Mouse (Mus musculus) frontal cortex, postnatal 10 days (tissue): Measurements from ENCODE around the gene Rpusd1.

Experiments
- DNase-seq, 2 experiments: peaks; one replicate each; pipeline ENCODE4 v3.0.0; 2022; ENCODE audit warnings: low spot score in 2 of 2, mixed read lengths in 1 of 2

Rpusd1 gene

DNA sequence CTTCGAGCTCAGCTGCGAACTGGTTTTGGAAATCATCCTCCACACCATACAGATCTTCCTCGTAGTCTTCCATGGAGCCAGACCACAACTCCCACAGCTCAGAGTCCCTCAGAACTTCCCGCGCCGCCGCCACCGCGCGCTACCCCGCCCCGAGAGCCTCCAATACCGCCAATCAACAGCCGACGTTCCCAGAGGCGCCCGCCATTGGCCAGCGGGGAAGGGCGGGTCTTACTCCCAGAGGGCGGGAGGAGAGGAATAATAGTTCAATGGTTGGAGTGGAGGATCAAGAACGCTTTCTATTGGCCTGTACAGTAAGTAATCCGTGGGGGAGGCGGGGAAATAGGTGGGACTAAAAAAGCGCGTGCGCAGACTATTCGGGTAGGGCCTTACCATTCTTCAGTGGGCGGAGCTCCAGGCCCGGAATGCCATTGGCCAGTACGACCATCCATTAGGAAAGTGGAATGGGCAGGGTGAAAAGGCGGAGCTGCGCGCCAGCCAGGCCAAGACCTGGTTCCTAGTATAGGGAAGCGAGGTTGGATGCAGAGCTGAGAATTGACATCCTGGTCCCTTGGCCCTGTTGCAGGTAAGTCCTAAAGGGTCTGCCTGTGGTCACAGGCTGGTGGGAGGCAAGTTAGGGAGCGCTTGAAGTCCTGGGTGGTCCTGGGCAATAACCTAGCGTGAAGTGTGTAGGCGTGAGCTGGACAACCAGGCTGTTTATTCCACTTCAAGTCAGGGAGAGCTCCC, at the start of gene Rpusd1, which contains the start of gene Chtf18:
Gene Rpusd1 (plus strand): TSS at position 406 of the 744 bp plus-strand sequence.
Gene Chtf18 (minus strand): TSS at position 155 of the 744 bp plus-strand sequence.
- DNase-seq: peak; percentile 99 to 100

DNA sequence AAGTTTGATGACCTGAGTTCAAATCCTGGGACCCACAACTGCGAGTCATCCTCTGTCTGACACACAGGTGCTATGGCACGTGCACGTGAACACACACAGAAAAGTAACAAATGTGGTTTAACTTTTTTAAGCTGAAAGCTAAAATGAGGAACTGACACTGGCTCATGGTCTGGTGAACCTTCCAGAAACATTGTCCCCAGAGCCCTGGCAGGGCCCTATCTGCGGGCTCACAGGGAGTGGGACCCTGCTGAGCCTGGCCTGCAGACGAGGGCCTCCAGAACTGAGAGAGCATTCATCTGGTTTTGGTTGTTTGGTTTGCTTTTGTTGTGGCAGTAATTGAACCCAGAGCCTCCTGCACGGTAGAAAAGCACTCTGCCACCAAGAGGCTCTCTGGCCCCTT, 49.5 kb upstream of the Rpusd1 start:
- no peak for DNase-seq

DNA sequence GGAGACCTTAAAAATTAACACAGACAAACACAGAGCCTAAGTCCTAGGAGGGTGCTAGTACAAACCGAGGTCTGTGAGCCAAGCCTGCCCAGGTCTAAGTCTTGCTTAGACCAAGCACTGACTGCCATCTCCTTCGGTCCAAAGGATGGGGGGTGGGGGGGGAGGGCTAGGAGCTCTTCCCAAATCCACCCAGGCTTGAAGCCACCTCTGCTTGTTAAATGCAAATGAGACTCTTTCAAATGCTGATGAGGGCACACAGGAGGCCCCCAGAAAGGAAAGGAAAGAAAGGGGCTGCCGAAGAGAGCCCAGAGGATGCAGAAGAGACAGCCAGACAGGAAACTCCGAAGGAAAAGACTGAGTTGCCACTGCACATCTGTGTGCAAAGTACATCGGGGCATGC, 47.7 kb upstream of the Rpusd1 start:
- no peak for DNase-seq

- DNase-seq: no peak
These were observed 45.8 kb upstream of the Rpusd1 start for GRCm38 (mm10) chr17:25681636-25682035.

DNA sequence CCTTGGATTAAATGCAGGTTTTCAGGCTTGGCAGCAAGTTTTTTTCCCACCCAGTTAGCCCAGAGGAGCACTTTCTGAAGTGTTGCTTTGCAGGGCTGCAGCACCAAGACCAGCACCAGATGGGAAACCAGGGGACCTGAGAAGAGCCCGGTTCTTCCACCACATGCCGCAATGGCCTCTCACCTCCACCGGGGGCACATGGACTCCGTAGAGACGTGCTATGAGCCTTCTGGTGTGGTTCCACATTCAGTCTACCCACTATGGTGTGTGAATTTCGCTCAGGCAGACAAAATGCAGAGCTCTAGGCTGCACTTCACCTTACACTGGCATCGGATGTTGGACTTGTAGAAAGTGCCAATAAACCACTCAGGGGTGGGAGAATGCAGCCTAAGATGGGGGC, 41.1 kb upstream of the Rpusd1 start:
- no peak for DNase-seq

DNA sequence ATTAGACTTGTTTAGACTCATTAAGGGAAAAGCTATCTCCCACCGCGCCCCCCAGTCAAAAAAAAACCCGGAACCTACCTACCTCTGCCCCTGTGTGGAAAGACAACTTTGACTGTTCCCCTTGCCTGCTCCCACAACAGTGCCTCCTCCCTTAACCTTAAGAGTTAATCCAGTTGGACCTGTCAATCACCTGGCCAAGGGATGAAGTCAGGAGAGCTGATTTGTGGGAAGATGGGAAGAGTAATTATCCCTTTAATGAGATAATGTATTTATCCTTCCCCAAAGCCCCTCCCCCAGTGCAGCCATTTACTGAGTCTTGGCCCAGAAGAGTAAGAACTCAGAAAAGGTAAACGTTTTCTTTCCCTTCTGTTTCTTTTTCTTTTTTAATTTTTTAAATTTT, 38.5 kb upstream of the Rpusd1 start:
- DNase-seq: no peak

DNA sequence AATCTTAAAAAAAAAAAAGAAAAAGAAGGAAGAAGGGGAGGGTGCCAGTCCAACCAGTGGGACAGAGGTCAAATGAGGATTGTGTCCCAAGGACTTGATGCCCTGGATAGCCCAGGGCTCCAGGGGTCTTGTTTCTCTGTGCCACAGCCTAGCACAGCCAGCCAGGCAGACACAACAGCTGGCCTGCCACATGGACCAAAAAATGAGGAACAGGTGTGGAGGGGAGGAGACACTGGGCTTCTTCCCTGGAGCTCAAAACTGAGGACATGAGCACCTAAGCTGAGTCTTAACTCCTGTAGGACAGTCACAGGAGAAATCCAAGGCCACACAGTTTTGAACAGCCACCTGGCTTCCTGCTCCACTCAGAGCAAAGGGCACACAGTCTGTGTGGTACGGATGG, 31.2 kb upstream of the Rpusd1 start:
- DNase-seq: no peak

DNA sequence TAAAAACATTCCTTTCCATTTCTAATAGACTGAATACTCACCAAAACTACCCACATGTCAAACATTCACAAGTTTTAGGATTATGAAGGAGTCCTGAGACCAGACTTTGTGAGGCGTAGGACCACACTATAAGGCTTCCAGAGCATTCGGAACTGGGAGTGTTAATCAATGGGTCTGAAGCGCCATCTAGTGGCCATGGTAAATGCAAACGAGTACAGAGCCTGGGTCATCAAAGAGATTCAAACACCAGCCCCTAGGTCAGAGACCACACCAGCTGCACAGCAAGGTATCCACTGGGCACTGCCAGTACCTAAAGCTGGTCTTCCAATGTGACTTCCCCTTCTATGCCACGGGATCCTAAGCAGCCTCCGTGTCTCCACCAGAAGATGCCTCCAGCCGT, 29.0 kb upstream of the Rpusd1 start:
- DNase-seq: peak in 1 of 2 experiments; percentile 74

- no peak for DNase-seq
These were observed 26.5 kb upstream of the Rpusd1 start for GRCm38 (mm10) chr17:25700863-25701496.

- DNase-seq: no peak
These were observed 17.5 kb upstream of the Rpusd1 start for GRCm38 (mm10) chr17:25709994-25710393.

- no peak for DNase-seq
These were observed 16.3 kb upstream of the Rpusd1 start for GRCm38 (mm10) chr17:25711136-25711535.

- no peak for DNase-seq
These were observed 11.8 kb upstream of the Rpusd1 start for GRCm38 (mm10) chr17:25715627-25716026.

- DNase-seq: no peak
These were observed 11.3 kb upstream of the Rpusd1 start for GRCm38 (mm10) chr17:25716130-25716529.

- DNase-seq: no peak
These were observed 10.5 kb upstream of the Rpusd1 start, which contains the start of gene Gng13 for GRCm38 (mm10) chr17:25716711-25717637. Gng13 (plus strand) TSS chr17:25717171.

DNA sequence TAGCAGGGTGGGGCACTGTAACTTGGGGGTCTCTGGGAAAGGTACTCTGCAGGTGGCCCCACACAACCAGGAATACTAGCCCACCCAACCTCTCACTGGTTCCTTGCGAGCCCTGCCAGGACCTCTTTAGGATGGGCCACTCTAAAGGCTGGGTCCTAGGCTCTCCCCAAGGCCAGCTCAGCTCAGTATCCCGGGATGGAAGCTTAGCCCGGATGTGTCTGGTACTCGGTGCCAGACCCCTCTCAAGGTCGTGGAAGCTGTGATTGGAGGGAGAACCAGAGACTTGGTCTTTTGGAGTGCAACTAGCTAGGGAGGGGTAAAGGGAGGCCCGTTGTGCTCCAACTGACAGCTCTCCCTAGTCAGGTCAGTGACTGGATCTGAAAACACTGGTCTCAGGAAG, 9.8 kb upstream of the Rpusd1 start:
- no peak for DNase-seq

GRCm38 (mm10) chr17:25721476-25721875, 6.0 kb upstream of the Rpusd1 start:
- DNase-seq: no peak

DNA sequence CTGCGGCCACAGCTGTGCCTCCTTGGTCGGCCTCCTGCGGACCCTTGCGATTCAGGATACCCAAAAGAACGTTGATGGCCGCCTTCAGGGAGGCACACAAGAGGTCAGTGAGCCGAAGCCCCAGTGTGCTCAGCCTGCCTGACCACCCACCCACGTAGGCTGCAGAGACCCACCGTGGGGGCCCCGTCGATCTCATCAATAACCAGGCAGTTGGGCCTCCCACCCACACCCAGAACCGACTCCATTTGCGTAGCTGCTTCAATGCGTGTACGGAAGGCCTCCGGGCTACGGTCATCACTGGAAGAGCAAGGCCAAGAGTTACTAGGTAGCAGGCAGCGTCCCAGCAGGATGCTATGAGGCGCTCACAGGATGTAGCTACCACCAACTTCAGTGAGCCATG, 4.0 kb upstream of the Rpusd1 start:
- DNase-seq: no peak

DNA sequence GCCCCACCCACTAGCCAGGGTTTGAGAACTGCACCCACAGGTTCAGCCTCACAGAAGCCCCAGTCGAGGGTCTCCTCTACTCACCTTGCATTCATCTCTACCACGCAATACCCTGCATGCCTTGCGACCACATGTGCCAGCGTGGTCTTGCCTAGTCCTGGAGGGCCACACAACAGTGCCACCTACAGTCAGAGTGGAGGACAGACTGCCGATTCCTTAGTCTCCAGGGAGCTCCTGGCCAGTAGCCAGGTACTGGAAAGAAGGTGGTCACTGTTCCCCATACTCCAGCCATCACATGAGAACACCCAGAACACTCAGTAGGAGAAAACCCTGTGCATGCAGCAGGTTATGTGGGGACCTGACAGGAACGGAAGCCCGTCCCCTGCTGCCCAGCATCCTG, 3.6 kb upstream of the Rpusd1 start:
- no peak for DNase-seq

DNA sequence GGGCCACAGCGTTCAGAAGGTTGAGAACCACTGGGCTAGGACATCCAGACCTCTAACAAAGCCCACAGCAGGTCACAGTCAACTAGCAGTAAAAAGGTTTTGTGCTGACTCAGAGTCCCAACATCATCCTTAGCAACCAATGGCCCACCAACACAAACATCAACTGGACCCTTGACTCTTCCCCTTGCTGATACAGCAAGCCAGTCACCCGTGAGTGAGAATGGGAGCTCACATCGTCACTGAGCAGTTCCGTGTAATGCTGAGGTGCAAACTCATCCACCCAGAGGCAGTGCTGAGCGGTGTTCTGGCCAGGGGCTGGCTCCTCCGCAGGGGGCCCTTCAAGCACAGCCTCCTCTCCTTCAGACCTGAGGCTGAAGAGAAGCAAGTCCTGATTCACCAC, 2.2 kb upstream of the Rpusd1 start:
- no peak for DNase-seq

GRCm38 (mm10) chr17:25728009-25728270, 470 bp downstream of the Rpusd1 start:
- DNase-seq: no peak

DNA sequence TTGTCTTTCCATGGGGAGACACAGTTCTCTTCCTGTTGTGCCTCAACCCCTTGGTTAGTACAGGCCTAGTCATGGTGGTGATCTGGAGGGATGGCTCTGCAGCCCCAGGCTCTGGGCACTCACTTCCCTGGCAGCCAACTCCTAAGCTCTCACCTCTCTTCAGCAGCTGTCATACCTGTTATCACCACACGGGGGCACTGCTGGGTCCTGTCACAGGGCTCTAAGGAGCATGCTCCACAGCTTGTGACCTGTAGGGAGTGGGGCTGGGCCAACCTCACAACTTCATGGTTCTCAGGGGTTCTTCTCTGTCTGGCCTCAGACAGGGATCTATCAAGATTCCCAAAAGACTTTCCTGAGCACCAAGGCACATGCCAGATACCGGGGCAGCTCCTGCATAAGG, 4.6 kb downstream of the Rpusd1 start:
- peak; percentile 76 to 78 for DNase-seq

GRCm38 (mm10) chr17:25735246-25735645, 7.8 kb downstream of the Rpusd1 start:
- no peak for DNase-seq

- no peak for DNase-seq
These were observed 8.3 kb downstream of the Rpusd1 start, which contains the start of gene Mslnl for GRCm38 (mm10) chr17:25735745-25736144. Mslnl (plus strand) TSS chr17:25736042.
